Mouse (Mus musculus) ES-Bruce4 (cell line): ENCODE data around the gene Ldlr.

Experiments used
- CTCF ChIP-seq: IDR thresholded peaks from one replicate; pipeline ENCODE4 v1.8.1; 2011; ENCODE audit warnings: low read depth, low read length
- EP300 ChIP-seq: IDR thresholded peaks from 2 replicates; pipeline ENCODE4 v1.6.1; 2011; ENCODE audit warnings: low read depth, low read length; ENCODE audit not compliant: insufficient read depth

DNA sequence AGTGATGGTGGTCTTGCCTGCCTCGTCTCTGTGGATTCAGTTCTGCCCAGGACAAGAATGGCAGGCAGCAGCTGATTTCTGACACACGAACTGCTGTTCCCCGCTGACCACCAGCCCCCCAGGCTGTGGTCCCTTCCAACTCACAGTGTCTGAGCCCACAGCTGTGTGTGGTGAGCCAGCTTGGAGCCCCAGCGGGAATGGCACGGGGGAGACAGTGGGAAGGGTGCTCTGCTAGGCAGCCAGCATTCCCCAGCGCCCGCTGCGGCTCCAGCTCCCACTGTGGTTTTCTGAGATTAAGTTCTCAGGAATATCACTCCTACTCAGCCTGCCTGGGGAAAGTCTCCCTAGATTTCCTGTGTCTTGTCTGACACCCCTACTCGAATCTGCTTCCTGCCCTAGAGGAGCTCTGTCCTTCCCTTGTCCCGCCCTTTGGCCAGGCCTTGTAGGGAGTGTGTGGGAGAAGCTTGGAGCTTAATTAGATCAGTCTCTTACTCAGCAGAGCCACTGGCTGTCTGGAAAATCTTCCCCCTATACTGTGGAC is 29.0 kb downstream of the Ldlr start:
- no peak for TF ChIP-seq CTCF
- no peak for TF ChIP-seq EP300
